Mouse (Mus musculus) CD8-positive naive resting alpha-beta T cell, adult 2 months (primary cell): ENCODE results near the gene Vps13a.
"Not testable (repeated sequence)": the region's sequence is repeated elsewhere in the genome, so short reads cannot be mapped to it uniquely, and the experiment has no call there.

Source experiments
- DNase-seq, 2 experiments: peaks; one replicate each; pipeline ENCODE4 v3.0.0; 2022; ENCODE audit warnings: low read depth in 2 of 2, low spot score in 2 of 2

Gene Vps13a

DNA sequence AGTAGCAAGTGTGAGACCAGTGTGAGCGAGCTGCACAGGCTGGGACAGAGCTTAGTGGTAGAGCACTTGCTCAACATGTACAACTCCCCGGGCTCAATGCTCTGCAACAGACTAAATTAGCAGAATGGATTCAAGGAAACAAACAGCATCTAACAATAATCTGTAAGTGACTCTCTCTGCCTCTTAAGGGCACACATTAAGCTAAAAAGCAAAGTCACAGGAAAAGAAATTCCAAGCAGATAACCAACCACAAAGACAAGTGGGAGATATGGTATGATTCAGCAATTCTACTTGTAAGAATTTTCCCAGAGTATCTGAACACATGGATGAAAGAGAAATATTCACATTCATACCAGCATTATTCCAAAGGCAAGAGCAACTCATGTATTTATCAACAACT is 13.3 kb downstream of the Vps13a start:
- no peak for DNase-seq

DNA sequence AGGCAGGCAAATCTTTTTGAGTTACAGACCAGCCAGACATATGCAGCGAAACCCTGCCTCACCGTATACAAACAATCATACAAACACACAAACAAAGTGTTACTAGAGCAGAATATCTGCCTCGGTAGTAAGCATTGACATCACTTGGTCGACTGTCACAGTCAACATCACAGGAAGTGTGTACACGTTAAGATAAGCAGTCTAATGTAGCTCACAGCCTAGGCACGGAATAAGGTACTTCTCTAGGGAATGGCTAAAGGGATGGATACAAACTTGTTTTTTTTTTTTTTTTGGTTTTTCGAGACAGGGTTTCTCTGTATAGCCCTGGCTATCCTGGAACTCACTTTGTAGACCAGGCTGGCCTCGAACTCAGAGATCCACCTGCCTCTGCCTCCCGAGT is 23.3 kb downstream of the Vps13a start:
- not testable (repeated sequence) for DNase-seq

DNA sequence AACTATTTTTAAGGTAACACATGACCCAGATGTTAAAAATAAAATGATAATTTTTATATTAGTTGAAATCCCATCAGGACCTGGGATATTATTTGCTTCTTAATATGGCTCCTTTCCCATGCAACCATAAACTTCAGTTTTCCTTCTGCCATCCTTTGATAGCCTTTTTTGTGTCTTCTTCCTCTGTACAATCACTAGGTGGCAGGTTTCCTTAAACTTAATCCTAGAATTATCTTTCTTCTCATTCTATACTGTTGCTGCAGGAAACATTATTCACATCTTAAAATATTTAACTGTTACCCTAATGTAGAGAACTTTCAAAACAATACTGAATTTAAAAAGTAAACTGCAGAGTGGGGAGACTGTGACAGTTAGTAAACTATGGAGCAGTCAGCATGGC is 24.9 kb downstream of the Vps13a start:
- DNase-seq: no peak

DNA sequence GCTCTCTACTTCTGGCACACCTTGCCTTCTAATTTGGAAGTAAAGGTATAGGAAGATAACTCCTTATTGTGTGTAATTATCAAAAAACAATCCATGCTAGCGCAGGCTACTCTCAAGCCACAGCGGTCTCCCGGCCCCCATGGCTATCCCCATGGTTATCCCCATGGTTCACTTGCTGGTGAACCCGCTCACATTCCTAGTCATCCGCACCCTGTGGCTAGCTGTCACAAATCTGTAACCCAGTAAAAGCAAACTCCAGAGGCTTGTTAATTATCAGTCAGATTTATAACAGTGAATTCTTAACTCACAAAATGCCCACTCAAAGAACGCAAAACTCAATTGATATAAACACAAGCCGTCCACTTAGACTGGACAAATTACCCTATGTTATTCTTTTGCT is 25.5 kb downstream of the Vps13a start:
- DNase-seq: no peak

DNA sequence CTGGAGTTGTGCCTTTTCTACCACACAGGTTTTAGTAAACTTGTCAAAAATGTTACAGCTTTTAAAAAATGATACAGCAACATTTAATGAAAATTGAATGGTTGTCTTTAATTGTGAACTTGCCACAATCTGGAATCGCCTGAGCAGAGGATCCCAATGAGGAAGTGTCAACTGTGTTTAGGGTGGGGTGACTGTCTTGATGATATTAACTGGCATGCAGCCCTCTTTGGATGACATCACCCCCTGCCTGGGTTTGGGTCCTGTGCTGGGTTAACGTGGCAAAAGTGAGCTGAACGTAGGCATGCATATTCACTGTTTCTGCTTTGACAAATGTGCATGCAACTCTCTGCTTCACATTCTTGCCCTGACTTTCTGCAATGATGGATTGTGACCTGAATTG is 27.6 kb downstream of the Vps13a start:
- DNase-seq: no peak

DNA sequence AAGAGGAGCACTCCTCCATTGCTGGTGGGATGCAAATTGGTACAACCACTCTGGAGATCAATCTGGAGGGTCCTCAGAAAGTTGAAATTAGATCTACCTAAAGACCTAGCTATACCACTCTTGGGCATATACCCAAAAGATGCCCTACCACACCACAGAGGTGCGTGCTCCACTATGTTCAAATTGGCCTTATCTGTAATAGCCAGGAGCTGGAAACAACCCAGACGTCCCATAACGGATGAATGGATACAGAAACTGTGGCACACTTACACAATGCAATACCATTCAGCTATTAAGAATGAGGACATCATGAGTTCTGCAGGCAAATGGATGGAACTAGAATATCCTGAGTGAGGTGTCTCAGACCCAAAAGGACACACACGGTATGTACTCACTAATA is 43.9 kb downstream of the Vps13a start:
- no peak for DNase-seq

DNA sequence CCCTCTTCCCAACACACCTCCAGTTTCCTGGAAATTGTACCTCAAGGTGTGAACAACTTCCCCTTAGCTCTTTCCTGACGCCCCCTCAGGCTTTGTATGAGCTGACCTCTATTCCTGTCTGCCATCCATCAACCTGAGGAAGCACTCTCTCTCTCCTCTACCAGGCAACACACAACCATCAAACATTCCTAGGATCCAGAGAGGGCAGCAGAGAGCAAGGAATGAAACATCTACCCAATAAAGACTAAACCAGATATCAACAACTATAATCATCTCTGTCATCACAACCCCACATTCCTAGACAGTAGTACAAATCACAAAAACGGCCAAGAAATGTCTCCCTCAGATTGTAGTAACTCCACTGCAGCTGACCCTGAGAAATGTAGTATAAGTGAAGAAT is 52.0 kb downstream of the Vps13a start:
- no peak for DNase-seq

DNA sequence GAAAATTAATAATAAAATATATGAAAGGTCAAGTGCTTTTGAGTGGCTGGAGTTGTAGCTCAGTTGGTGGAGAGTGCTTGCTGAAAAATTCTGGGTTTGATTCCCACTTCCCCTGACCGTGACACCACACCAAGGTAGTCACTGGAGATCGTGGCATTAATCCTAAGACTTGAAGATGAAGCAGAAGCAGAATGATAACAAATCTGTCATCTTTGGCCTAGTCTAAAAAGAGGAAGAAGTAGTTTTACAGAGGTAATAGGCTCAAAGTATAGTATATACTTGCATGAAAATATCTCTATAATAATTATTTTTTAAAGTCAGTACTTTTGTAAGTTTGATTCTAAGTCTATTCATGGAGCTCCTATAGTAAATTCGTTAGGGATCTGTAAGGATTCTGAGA is 65.5 kb downstream of the Vps13a start:
- no peak for DNase-seq

DNA sequence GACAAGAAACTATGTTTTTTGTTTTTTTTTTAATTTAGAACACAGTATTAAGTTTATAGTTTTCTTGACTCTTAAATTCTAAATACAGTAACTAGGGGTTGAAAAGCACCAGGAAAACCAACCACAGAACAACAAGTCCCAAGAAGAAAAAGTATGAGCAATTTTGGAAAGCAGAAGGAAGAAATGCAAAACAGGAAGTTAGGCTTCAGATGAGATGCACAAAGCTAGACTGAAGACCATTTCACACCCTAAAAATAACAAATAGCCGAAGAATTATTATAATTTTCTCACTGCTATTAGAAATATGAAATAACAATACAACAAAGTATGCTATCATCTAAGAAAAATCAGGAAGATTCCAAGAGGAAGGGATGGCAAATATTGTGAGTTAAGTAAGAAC is 78.9 kb downstream of the Vps13a start:
- no peak for DNase-seq

DNA sequence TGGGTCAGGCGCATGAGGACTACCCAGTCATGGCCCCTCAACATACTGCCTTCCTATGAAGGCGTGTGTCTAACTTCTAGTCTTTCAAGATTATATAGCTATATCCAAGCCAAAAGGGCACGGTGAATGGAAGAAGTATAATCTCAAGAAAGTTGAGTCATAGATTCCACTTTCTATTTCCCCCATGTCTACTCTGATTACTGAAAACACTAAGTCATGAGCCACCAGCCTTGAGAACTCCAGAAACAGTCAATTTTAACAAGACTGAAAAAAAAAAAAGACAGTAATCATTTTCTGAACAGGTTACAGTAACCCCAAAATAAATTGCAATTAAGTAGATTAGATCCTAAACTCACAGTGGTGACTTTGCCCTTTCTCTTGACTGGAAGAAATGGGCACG is 95.8 kb downstream of the Vps13a start:
- no peak for DNase-seq

DNA sequence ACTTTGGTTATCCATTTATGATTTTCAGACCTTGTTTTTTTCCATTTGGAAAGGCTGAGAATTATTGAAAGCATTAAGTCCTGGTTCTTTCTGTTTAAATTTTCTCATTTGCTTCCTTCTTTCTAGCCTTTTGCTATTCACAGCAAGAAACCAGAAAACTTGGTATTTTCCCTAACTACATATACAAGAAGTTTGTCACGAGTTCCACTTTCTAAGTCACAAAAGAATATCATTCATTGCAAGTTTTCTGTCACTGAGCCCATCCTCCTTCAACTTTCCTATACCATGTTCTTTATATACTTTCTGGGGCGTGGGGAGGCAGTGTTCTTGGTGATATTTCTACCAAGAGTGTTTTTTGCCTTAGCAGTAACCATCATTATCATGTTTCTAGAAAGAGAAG is 96.5 kb downstream of the Vps13a start:
- DNase-seq: no peak

DNA sequence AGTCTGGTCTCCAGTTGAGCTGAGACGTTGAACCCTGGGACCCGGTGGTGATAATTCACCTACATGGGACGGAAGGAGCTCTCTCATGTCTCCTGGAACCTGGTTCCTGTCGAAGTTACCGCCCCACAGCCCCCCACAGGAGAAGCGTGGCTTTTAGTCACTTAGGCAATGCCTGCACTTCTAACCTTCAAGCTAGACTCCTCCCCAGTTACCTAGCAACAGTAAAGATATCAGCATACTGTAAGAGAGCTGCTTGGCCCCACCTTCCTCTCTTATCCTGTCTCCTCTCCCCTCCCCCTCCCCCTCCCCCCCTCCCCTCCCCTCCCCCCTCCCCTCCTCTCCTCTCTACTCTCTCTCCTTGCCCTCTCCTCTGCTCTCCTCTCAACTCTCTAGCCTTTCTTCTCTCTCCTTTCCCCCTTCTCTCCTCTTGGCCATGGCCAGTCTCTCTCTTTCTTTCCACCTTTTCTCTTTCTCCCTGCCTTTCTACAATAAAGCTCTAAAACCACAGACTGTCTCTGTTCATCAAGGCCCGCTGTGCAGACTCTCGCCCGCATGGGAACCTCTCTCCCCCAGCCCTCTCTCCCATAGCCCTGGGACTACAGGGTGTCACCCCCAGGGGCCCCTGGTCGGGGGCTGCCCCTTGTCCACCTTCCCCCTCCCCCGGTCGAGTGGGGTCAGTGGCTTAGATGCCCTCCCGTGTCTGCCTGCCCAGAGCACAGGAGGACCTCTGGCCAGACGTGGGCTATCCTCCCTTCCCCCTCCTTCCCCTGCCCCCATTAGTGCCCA is 154.9 kb downstream of the Vps13a start:
- DNase-seq: no peak

DNA sequence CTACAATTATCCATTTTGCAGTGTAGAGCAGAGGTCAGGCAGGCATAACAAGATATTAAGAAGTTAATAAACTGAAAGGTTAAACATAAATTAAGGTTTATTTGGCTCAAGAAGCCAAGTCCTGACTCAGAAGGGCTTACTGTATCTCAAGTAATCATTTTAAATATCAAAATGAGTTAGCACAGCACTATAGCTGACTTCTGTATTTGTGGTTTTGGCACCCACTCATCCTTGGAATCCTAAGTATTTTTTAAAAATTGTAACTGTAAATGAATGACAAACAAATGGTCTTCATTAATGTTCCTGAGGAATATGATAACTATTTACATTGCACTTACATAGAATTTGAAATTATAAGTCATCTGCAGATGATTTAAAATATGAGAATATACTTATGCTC is 155.7 kb downstream of the Vps13a start:
- DNase-seq: no peak

DNA sequence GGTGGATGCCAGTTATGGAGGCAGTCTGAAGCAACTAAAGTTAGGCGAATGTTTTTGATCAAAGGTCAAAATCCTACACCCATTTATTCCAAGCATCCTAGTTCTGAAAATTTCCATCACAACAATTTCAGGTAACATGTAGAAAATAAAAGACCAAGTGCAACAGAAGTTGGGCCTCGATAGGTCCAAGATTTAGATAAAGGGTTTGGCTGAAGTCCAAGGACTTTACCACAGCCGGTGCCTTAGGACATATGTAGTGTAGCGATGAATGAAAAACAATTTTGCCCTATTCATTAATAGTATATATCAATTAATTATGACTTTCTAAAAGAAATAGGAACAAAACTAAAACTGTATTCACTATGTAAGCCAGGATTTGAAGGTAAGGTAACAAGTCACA is 157.6 kb downstream of the Vps13a start:
- no peak for DNase-seq

DNA sequence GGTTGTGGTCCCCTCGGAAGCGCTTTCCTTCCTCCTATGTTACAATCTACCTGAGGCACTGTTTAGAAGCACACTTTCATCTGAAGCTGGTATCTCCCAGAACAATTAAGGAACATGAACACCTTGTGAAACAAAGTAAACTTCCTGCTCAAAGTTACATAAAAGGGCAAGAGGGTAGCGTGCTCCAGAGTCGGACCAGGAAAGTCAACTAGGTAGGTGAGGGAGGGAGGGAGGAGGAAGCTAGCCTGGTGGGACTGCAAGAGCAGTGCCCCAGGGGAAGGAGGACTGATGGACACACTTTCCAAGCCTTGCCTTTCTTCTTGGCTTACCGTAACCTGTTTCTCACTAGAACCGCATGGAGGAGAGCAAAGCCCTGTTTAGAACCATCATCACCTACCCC is 173.1 kb downstream of the Vps13a start:
- no peak for DNase-seq

DNA sequence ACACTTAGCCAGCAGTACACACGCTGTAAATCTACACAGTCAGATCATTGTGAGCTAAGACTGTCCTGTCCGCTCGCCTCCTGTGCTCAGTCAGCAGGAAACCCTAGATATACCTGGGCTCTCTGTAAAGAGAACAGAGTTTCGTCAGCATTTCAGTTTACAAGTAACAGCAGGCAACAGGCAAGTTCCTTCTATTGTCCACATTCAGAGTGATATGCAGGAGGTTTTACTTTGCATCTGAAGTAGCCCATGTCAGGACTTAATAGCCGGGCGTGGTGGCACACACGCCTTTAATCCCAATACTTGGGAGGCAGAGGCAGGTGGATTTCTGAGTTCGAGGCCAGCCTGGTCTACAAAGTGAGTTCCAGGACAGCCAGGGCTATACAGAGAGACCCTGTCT is 178.7 kb downstream of the Vps13a start:
- no peak for DNase-seq

DNA sequence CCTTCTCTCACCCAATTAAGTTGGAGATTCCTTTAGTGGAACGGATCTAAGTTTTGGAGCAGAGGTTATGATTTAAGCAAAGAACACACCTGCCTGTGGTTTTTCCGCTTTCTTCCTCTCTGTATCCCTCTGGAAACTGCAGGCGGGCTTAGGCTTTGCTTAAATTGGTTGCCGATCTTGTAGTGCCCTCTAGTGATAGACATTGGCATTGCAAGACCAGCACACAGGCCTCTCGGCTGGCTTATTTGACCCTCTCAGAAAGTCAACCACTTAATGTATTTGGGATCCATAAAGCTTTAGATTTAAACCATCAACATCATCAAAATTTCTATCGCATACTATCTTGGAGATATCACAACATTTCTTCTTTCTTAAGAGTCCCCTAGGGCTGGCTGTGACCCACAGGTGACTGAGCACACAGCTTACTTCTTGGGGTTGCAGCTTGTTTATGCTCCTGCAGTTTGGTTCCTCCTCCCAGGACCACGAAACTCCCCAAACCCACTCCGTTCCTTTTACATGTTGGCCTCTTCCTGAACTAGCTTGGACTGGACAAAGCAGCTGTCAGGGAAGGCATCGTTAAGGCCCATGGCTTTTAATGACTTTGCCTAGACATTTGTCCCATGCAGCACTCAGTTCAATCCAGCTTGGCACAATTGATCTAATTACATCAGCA is 181.3 kb downstream of the Vps13a start:
- peak; percentile 43 to 55 for DNase-seq

DNA sequence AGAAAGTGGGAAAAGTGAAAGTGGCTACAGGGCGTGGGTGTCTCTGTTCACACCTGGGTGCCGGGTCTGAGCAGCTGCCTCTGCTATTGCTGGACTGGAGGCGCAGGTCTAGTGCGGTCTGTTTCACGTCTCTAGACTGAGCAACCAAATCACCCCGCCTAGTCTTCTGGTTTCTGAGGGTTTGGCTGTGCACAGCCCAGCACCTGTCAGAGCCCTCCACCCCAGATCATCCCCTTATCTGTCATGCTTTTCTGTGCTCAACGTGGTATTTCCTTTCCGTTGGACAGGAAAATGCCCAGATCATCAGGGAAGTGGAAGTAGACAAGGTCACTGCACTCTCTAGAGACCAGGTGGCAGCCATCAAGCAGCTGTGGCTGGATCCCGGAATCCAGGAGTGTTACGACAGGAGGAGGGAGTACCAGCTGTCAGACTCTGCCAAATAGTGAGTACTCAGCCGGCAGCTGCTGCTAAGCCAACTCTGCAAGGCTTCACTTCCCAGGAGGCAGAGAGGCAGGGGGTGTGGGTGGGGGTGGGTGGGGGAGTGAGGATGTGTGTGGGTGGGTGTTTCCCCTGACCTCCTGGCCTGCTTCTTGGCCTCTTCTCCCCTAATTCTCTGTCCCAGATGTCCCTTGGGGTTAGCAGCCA is 182.0 kb downstream of the Vps13a start:
- no peak for DNase-seq

DNA sequence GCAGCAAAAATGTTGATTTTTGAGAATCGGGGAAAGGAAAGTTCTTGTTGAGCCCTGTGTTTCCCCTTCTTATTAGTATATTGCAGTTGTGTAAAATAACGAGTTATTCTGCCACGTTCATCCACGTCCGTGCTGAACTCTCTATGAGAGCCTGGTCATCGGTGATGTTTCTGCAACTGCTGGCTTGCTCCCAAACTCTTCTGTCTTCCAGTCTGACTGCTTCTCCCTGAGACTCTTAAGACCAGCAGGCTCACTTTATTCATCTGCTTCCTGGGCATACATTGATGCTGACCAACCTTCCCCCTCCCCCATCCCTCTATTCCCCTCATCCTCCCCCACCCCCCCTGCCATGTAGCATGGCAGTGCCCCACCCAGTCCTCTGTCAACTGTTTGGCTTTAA is 183.5 kb downstream of the Vps13a start:
- DNase-seq: no peak

DNA sequence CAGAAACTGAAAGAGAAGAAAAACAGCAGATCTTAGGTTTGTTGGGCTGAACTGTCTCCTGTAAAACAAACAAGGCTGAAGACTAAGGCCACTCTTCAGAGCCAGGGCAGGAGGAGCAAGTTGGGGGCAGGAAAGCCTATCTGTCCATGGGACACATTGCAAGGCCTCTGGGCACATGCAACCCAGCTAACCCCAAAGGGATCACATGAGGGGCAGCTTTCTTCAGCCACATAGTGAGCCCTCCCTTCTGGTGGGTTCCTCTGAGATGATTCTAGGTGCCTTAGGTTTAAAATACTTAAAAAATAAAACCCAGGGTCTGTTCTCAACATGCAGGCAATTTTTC is 186.8 kb downstream of the Vps13a start:
- DNase-seq: no peak

DNA sequence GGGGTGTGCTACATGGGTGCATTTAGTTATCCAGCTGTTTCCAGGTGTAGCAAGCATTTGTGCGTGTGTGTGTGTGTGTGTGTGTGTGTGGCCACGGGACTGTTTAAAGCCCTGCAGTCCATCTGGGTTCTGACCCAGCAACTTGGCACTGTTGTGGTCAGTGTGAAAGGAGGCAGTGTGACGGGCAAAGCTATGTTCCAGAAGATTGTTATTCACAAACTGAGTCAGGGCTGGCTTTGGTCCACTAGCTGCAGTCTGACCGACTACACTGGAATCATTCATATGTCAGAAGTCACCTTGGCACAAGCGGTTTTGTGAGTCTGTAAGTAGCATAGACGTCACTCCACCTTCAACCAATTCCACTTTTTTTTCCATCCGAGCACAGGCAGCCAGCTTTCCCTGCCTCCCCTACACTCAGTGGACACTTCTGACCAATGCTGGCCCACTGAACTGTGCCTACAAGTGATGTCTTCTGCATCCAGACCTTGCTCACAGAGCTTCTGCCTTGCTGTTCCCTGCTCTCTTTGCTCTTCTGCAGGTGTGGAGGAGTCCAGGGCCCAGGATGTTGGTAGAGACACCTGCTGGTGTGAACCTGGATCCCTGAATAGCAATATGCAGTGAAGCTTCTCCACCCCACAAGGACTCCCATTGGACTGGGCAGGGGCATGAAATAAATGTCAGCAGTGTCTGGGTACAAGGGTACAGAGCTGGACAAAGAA is 187.3 kb downstream of the Vps13a start:
- DNase-seq: no peak

DNA sequence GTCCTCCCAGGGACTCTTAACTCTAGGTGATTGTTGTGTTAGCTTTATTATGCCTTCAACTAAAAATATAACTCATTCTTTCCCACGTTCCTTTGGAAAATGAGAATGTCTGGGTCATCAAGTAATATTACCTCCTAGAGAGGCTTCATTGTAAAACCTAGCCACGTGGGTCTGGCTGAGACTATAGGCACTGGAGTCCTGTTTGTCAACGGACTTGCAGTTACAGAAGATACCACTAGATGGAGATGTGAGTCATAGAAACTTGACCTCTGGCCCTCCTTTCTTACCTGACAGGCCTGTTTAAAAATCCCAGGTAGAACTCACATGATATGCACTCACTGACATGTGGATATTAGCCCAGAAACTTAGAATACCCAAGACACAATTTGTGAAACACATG is 195.4 kb downstream of the Vps13a start:
- DNase-seq: peak in 1 of 2 experiments; percentile 25
